Mouse (Mus musculus): ENCODE measurements around the gene Gprc5b. TPM values are rescaled to one million over a fixed set of nuclear protein-coding genes. Genes with fewer than 3 reads are reported as not detected.

Gene Gprc5b
- 20.0 and 20.1 TPM in 2 replicates for polyA plus RNA-seq (2014; fragmentation: Nextera tagmentation; extraction: Ambion mirVana)

- no peaks in the 10 kb centered on the region for H3K9me3 ChIP-seq (ENCODE audit: control insufficient read depth, low read length)
- no peaks in the 10 kb centered on the region; the same call in none of the 2 replicates for H3K27me3 ChIP-seq (ENCODE audit: control insufficient read depth, insufficient read depth, low read length)
- no peaks in the 10 kb centered on the region for H3K36me3 ChIP-seq (ENCODE audit: control insufficient read depth, insufficient read depth, low read length)
- DNase-seq (ENCODE audit: low spot score, missing footprints) = peak; percentile 99
- H3K4me1 ChIP-seq (ENCODE audit: control insufficient read depth, insufficient read depth, low read length) = peaks cover 33% of the 10 kb centered on the region
- WGBS = under 1% methylated on average over 39 of the region's 44 CpGs
- H3K4me2 ChIP-seq = peak within 1 kb of the TSS; percentile 93
- peak within 1 kb of the TSS; percentile 74 for H3K27ac ChIP-seq (ENCODE audit: low read depth, low read length)
- H3K4me3 ChIP-seq (ENCODE audit: low read depth, low read length) = peak within 1 kb of the TSS; percentile 78
- H3K9ac ChIP-seq (ENCODE audit: low read length) = peak within 1 kb of the TSS; percentile 91
- peak; percentile 85 for ATAC-seq (ENCODE audit: low FRiP score)
Measured at GRCm38 (mm10) chr7:118995007-118995406, at the start of gene Gprc5b. TSS of gene Gprc5b (minus strand) at chr7:118995211.

GRCm38 (mm10) chr7:119041502-119041901 is 46.5 kb upstream of the Gprc5b start:
- Histone ChIP-seq H3K9me3 (ENCODE audit: control insufficient read depth, low read length) (no peaks in the 10 kb centered on the region), H3K27ac (ENCODE audit: low read depth, low read length) (no peak overlapping the region), H3K36me3 (ENCODE audit: control insufficient read depth, insufficient read depth, low read length) (no peaks in the 10 kb centered on the region), H3K9ac (ENCODE audit: low read length) (no peak overlapping the region), H3K4me2 (no peak overlapping the region), H3K4me1 (ENCODE audit: control insufficient read depth, insufficient read depth, low read length) (no peaks in the 10 kb centered on the region), H3K27me3 (ENCODE audit: control insufficient read depth, insufficient read depth, low read length) (no peaks in the 10 kb centered on the region), H3K4me3 (ENCODE audit: low read depth, low read length) (no peak overlapping the region)
- ATAC-seq (ENCODE audit: low FRiP score) = no peak
- DNase-seq (ENCODE audit: low spot score, missing footprints) = no peak

- ATAC-seq (ENCODE audit: low FRiP score) (no peak), DNase-seq (ENCODE audit: low spot score, missing footprints) (no peak)
- H3K27ac ChIP-seq (ENCODE audit: low read depth, low read length) = no peak overlapping the region
- H3K27me3 ChIP-seq (ENCODE audit: control insufficient read depth, insufficient read depth, low read length) = no peaks in the 10 kb centered on the region
- H3K4me2 ChIP-seq = no peak overlapping the region
- no peak overlapping the region for H3K9ac ChIP-seq (ENCODE audit: low read length)
- H3K9me3 ChIP-seq (ENCODE audit: control insufficient read depth, low read length) = no peaks in the 10 kb centered on the region
- peaks cover 3% of the 10 kb centered on the region for H3K4me1 ChIP-seq (ENCODE audit: control insufficient read depth, insufficient read depth, low read length)
- no peaks in the 10 kb centered on the region for H3K36me3 ChIP-seq (ENCODE audit: control insufficient read depth, insufficient read depth, low read length)
- no peak overlapping the region for H3K4me3 ChIP-seq (ENCODE audit: low read depth, low read length)
Measured at GRCm38 (mm10) chr7:119037581-119037980, 42.6 kb upstream of the Gprc5b start.

- Histone ChIP-seq H3K36me3 (ENCODE audit: control insufficient read depth, insufficient read depth, low read length) (no peaks in the 10 kb centered on the region), H3K4me1 (ENCODE audit: control insufficient read depth, insufficient read depth, low read length) (peaks cover 3% of the 10 kb centered on the region), H3K9ac (ENCODE audit: low read length) (no peak overlapping the region), H3K27me3 (ENCODE audit: control insufficient read depth, insufficient read depth, low read length) (no peaks in the 10 kb centered on the region), H3K4me3 (ENCODE audit: low read depth, low read length) (no peak overlapping the region), H3K27ac (ENCODE audit: low read depth, low read length) (no peak overlapping the region), H3K4me2 (no peak overlapping the region), H3K9me3 (ENCODE audit: control insufficient read depth, low read length) (no peaks in the 10 kb centered on the region)
- DNase-seq (ENCODE audit: low spot score, missing footprints) = no peak
- no peak for ATAC-seq (ENCODE audit: low FRiP score)
- WGBS = 71% methylated on average over 15 of the region's 15 CpGs
Measured at GRCm38 (mm10) chr7:119034243-119034961, 39.4 kb upstream of the Gprc5b start.

- peak; percentile 51 for ATAC-seq (ENCODE audit: low FRiP score)
- H3K27me3 ChIP-seq (ENCODE audit: control insufficient read depth, insufficient read depth, low read length) = no peaks in the 10 kb centered on the region
- H3K27ac ChIP-seq (ENCODE audit: low read depth, low read length) = no peak overlapping the region
- peak; percentile 97 for DNase-seq (ENCODE audit: low spot score, missing footprints)
- H3K9me3 ChIP-seq (ENCODE audit: control insufficient read depth, low read length) = no peaks in the 10 kb centered on the region
- no peaks in the 10 kb centered on the region for H3K36me3 ChIP-seq (ENCODE audit: control insufficient read depth, insufficient read depth, low read length)
- H3K4me1 ChIP-seq (ENCODE audit: control insufficient read depth, insufficient read depth, low read length) = no peaks in the 10 kb centered on the region
- H3K4me2 ChIP-seq = no peak overlapping the region
- no peak overlapping the region for H3K9ac ChIP-seq (ENCODE audit: low read length)
- no peak overlapping the region for H3K4me3 ChIP-seq (ENCODE audit: low read depth, low read length)
- WGBS = 25% methylated on average over 17 of the region's 17 CpGs
Measured at GRCm38 (mm10) chr7:119023394-119023921, 28.4 kb upstream of the Gprc5b start.

GRCm38 (mm10) chr7:119022238-119023156 is 27.5 kb upstream of the Gprc5b start:
- WGBS = 77% methylated on average over 19 of the region's 19 CpGs
- H3K27ac ChIP-seq (ENCODE audit: low read depth, low read length) = no peak overlapping the region
- no peaks in the 10 kb centered on the region for H3K27me3 ChIP-seq (ENCODE audit: control insufficient read depth, insufficient read depth, low read length)
- DNase-seq (ENCODE audit: low spot score, missing footprints) = peak; percentile 89
- no peaks in the 10 kb centered on the region for H3K9me3 ChIP-seq (ENCODE audit: control insufficient read depth, low read length)
- H3K4me2 ChIP-seq = no peak overlapping the region
- no peaks in the 10 kb centered on the region for H3K4me1 ChIP-seq (ENCODE audit: control insufficient read depth, insufficient read depth, low read length)
- no peak overlapping the region for H3K9ac ChIP-seq (ENCODE audit: low read length)
- H3K36me3 ChIP-seq (ENCODE audit: control insufficient read depth, insufficient read depth, low read length) = no peaks in the 10 kb centered on the region
- H3K4me3 ChIP-seq (ENCODE audit: low read depth, low read length) = no peak overlapping the region
- ATAC-seq (ENCODE audit: low FRiP score) = peak; percentile 59

GRCm38 (mm10) chr7:119019537-119019936 is 24.5 kb upstream of the Gprc5b start:
- no peak overlapping the region for H3K9ac ChIP-seq (ENCODE audit: low read length)
- H3K4me3 ChIP-seq (ENCODE audit: low read depth, low read length) = no peak overlapping the region
- DNase-seq (ENCODE audit: low spot score, missing footprints) (peak; percentile 96), ATAC-seq (ENCODE audit: low FRiP score) (peak; percentile 83)
- H3K27ac ChIP-seq (ENCODE audit: low read depth, low read length) = no peak overlapping the region
- H3K36me3 ChIP-seq (ENCODE audit: control insufficient read depth, insufficient read depth, low read length) = no peaks in the 10 kb centered on the region
- no peaks in the 10 kb centered on the region for H3K27me3 ChIP-seq (ENCODE audit: control insufficient read depth, insufficient read depth, low read length)
- no peaks in the 10 kb centered on the region for H3K4me1 ChIP-seq (ENCODE audit: control insufficient read depth, insufficient read depth, low read length)
- H3K9me3 ChIP-seq (ENCODE audit: control insufficient read depth, low read length) = no peaks in the 10 kb centered on the region
- WGBS = 18% methylated on average over 4 of the region's 4 CpGs
- H3K4me2 ChIP-seq = no peak overlapping the region

- ATAC-seq (ENCODE audit: low FRiP score) (no peak), DNase-seq (ENCODE audit: low spot score, missing footprints) (peak; percentile 88)
- H3K4me1 ChIP-seq (ENCODE audit: control insufficient read depth, insufficient read depth, low read length) = no peaks in the 10 kb centered on the region
- H3K36me3 ChIP-seq (ENCODE audit: control insufficient read depth, insufficient read depth, low read length) = no peaks in the 10 kb centered on the region
- no peak overlapping the region for H3K4me2 ChIP-seq
- H3K27ac ChIP-seq (ENCODE audit: low read depth, low read length) = no peak overlapping the region
- no peak overlapping the region for H3K4me3 ChIP-seq (ENCODE audit: low read depth, low read length)
- WGBS = 6% methylated on average over 3 of the region's 3 CpGs
- no peaks in the 10 kb centered on the region for H3K9me3 ChIP-seq (ENCODE audit: control insufficient read depth, low read length)
- H3K27me3 ChIP-seq (ENCODE audit: control insufficient read depth, insufficient read depth, low read length) = no peaks in the 10 kb centered on the region
- no peak overlapping the region for H3K9ac ChIP-seq (ENCODE audit: low read length)
Measured at GRCm38 (mm10) chr7:119015736-119016135, 20.7 kb upstream of the Gprc5b start.

Data from midbrain, embryonic 11.5 days (tissue).